8 mouse cellular contexts compared by ENCODE assay signal in the genomic region with DNA sequence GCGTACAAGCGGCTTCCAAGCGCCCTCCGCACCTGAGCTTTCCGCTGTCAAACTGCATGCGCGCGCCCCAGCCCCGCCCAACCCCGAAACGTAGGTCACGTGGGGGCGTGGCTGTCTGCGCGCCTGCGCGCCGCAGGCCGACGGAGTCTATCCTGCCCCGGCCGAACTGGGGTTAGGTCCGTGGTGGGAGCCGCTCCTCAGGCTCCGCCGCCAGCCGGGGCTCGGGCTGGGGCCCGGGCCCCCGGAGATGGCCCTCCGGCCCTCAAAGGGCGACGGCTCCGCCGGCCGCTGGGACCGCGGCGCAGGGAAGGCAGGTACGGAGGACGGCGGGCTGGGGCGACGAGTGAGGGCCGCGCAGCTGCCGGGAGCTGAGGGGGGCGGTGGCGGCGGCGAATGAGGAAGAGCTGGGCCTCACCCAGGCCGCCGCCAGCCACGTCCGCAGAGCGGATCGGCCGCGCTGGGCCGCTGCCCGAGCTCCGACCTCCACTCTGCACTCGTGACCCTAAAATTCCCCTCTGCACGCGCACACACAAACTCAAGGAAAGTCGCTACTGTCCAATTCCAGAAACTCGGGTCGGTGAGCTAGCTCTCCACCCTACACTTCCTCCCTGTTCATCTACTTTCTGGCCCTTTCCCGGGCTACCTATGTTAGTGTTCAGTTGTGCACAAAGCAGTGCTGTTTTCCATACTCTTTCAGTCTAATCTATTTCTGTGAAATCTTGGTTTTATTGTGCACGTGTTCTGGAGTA. TPM values are rescaled to one million over a fixed set of nuclear protein-coding genes. Genes with fewer than 3 reads are reported as not detected.
DNase-seq lines count a peak whose midpoint lies in the region; ATAC-seq lines count a peak whose summit lies in the region.

A gene (plus strand): TSS at position 102 of the 749 bp plus-strand sequence.

- peak within 1 kb of the TSS; percentile 92 for H3K4me3 ChIP-seq in brown adipose tissue, adult 24 weeks (ENCODE audit: insufficient read depth, low read depth, low read length)
- H3K4me3 ChIP-seq in heart, embryonic 14.5 days (ENCODE audit: control insufficient read depth in 1 of 2, insufficient read depth in 1 of 2, low read depth in 1 of 2, low read length in 2 of 2): peak within 1 kb of the TSS; percentile 94 to 96
- peak within 1 kb of the TSS; percentile 91 for H3K4me3 ChIP-seq in liver, embryonic 13.5 days (replicated peaks)
- H3K4me3 ChIP-seq in stomach, embryonic 16.5 days (replicated peaks; ENCODE audit: low read length): peak within 1 kb of the TSS; percentile 90

- DNase-seq in CD4-positive, CD25-positive, alpha-beta regulatory T cell, adult 2 months (ENCODE audit: low read depth, low spot score): peak; percentile 97
- DNase-seq in fibroblast of lung, adult 2 months (ENCODE audit: low read depth): peak; percentile 63
- DNase-seq in kidney, postnatal 14 days: peak; percentile 95
- DNase-seq in liver, embryonic 13.5 days: peak; percentile 88
- DNase-seq in neural tube, embryonic 10.5 days (ENCODE audit: extremely low spot score, low spot score): peak; percentile 93

- H3K4me1 ChIP-seq in brown adipose tissue, adult 24 weeks (ENCODE audit: control insufficient read depth, insufficient read depth, insufficient read length, low read length): peaks cover 21% of the 10 kb centered on the region
- H3K4me1 ChIP-seq in heart, embryonic 14.5 days (ENCODE audit: control insufficient read depth in 2 of 2, insufficient read depth in 2 of 2, low read length in 2 of 2): peaks cover 8 to 34% of the 10 kb centered on the region in 2 experiments
- H3K4me1 ChIP-seq in liver, embryonic 13.5 days (replicated peaks): peaks cover 40% of the 10 kb centered on the region
- H3K4me1 ChIP-seq in stomach, embryonic 16.5 days (ENCODE audit: control insufficient read depth, insufficient read depth, low read length): peaks cover 19% of the 10 kb centered on the region; the same call in 1 of the 2 replicates

- no peaks in the 10 kb centered on the region for H3K27me3 ChIP-seq in heart, embryonic 14.5 days (ENCODE audit: control insufficient read depth, insufficient read depth, low read length)
- H3K27me3 ChIP-seq in liver, embryonic 13.5 days: no peaks in the 10 kb centered on the region
- no peaks in the 10 kb centered on the region for H3K27me3 ChIP-seq in stomach, embryonic 16.5 days (ENCODE audit: control insufficient read depth, insufficient read depth, low read length)

- WGBS in heart, embryonic 14.5 days: under 1% methylated on average over 68 of the region's 70 CpGs
- under 1% methylated on average over 69 of the region's 70 CpGs for WGBS in liver, embryonic 13.5 days (ENCODE audit: insufficient replicate concordance)
- under 1% methylated on average over 68 of the region's 70 CpGs for whole genome bisulfite sequencing in stomach, embryonic 16.5 days

- peak within 1 kb of the TSS; percentile 94 for H3K9ac ChIP-seq in heart, embryonic 14.5 days (ENCODE audit: low read length)
- peak within 1 kb of the TSS; percentile 93 for H3K9ac ChIP-seq in liver, embryonic 13.5 days
- peak within 1 kb of the TSS; percentile 97 for H3K9ac ChIP-seq in stomach, embryonic 16.5 days (ENCODE audit: low read length)

- peak within 1 kb of the TSS; percentile 65 for H3K4me2 ChIP-seq in heart, embryonic 14.5 days (ENCODE audit: low read length)
- peak within 1 kb of the TSS; percentile 85 for H3K4me2 ChIP-seq in liver, embryonic 13.5 days
- H3K4me2 ChIP-seq in stomach, embryonic 16.5 days (ENCODE audit: low read depth, low read length): peak within 1 kb of the TSS; percentile 81

- ATAC-seq in heart, embryonic 14.5 days (ENCODE audit: insufficient number of reproducible peaks, insufficient read depth, low FRiP score, low read depth): peak; percentile 98
- peak; percentile 98 for ATAC-seq in liver, embryonic 13.5 days (ENCODE audit: low read depth)
- ATAC-seq in stomach, embryonic 16.5 days (ENCODE audit: insufficient read depth, low FRiP score): peak; percentile 99

- H3K27ac ChIP-seq in brown adipose tissue, adult 24 weeks (replicated peaks; ENCODE audit: low read depth, low read length): peak within 1 kb of the TSS; percentile 87
- H3K27ac ChIP-seq in heart, embryonic 14.5 days (replicated peaks in 1 of 2; ENCODE audit: control insufficient read depth in 1 of 2, insufficient read depth in 1 of 2, low read depth in 2 of 2, low read length in 2 of 2): peak within 1 kb of the TSS; percentile 63 to 92
- H3K27ac ChIP-seq in liver, embryonic 13.5 days: peak within 1 kb of the TSS; percentile 83
- H3K27ac ChIP-seq in stomach, embryonic 16.5 days (ENCODE audit: low read length): peak within 1 kb of the TSS; percentile 83

- no peaks in the 10 kb centered on the region for H3K36me3 ChIP-seq in heart, embryonic 14.5 days (ENCODE audit: control insufficient read depth, insufficient read depth, low read length)
- H3K36me3 ChIP-seq in liver, embryonic 13.5 days: 0 out of 2 replicates have a peak, but pooled peaks cover 3% of the 10 kb centered on the region
- H3K36me3 ChIP-seq in stomach, embryonic 16.5 days (ENCODE audit: control insufficient read depth, insufficient read depth, low read length): no peaks in the 10 kb centered on the region

- H3K9me3 ChIP-seq in heart, embryonic 14.5 days (ENCODE audit: control insufficient read depth, low read length): no peaks in the 10 kb centered on the region
- no peaks in the 10 kb centered on the region for H3K9me3 ChIP-seq in liver, embryonic 13.5 days (replicated peaks)
- no peaks in the 10 kb centered on the region for H3K9me3 ChIP-seq in stomach, embryonic 16.5 days (replicated peaks; ENCODE audit: control insufficient read depth, low read length)

RNA-seq across cellular contexts. Expression of the gene that starts here (rescaled TPM):
- 68.9 and 101 TPM in 2 replicates for polyA plus RNA-seq in brown adipose tissue, adult 24 weeks (2012; ENCODE audit: insufficient read depth, insufficient read length, missing spikeins)
- polyA plus RNA-seq in heart, embryonic 14.5 days (2014; fragmentation: Nextera tagmentation; extraction: Ambion mirVana): 31.6 and 32.2 TPM in 2 replicates
- 10.9 and 11.4 TPM in 2 replicates for polyA plus RNA-seq in liver, embryonic 13.5 days (2015; fragmentation: Nextera tagmentation; extraction: Ambion mirVana)
- 35.8 and 38.9 TPM in 2 replicates for polyA plus RNA-seq in stomach, embryonic 16.5 days (2015; fragmentation: Nextera tagmentation; extraction: Ambion mirVana)

Comparison
In these comparisons a context has a peak if more than half of its experiments do, and no peak if none do; other contexts are left out.
1. Peak in every context shown above with its lines: DNase-seq, ATAC-seq, H3K4me3 ChIP-seq and H3K27ac ChIP-seq.